Mouse (Mus musculus): ENCODE data around the gene Fdxacb1. TPM values are rescaled to one million over a fixed set of nuclear protein-coding genes. Genes with fewer than 3 reads are reported as not detected.

The Fdxacb1 gene
- polyA plus RNA-seq, 1 experiment: 9.3 TPM

- Histone ChIP-seq H3K27ac (ENCODE audit: insufficient read depth, low read length) (no peak overlapping the region), H3K4me3 (ENCODE audit: insufficient read depth, low read length) (no peak overlapping the region), H3K4me1 (ENCODE audit: control insufficient read depth, insufficient read depth, low read length) (no peaks in the 10 kb centered on the region)
- TF ChIP-seq CTCF (IDR thresholded peaks at IDR 0.05; ENCODE audit: borderline replicate concordance, insufficient read depth, low read length): no peak
- TF ChIP-seq POLR2A (IDR thresholded peaks at IDR 0.05; ENCODE audit: low read depth, low read length): no peak
These were observed 29.6 kb downstream of the Fdxacb1 start for GRCm38 (mm10) chr9:50797641-50798040.

- no peak overlapping the region for H3K4me3 ChIP-seq (ENCODE audit: insufficient read depth, low read length)
These were observed 30.3 kb downstream of the Fdxacb1 start for GRCm38 (mm10) chr9:50798368-50798767.

GRCm38 (mm10) chr9:50800985-50801384, 32.9 kb downstream of the Fdxacb1 start:
- no peak overlapping the region for H3K4me3 ChIP-seq (ENCODE audit: insufficient read depth, low read length)
- TF ChIP-seq POLR2A (IDR thresholded peaks at IDR 0.05; ENCODE audit: low read depth, low read length) (no peak), CTCF (IDR thresholded peaks at IDR 0.05; ENCODE audit: borderline replicate concordance, insufficient read depth, low read length) (peak; percentile 69; the same call in 1 of the 2 replicates)
- no peaks in the 10 kb centered on the region for H3K4me1 ChIP-seq (ENCODE audit: control insufficient read depth, insufficient read depth, low read length)
- H3K27ac ChIP-seq (ENCODE audit: insufficient read depth, low read length): no peak overlapping the region

More at GRCm38 (mm10) chr9:50798368-50798767, 30.3 kb downstream of the Fdxacb1 start:
- TF ChIP-seq POLR2A (IDR thresholded peaks at IDR 0.05; ENCODE audit: low read depth, low read length): no peak
- TF ChIP-seq CTCF (IDR thresholded peaks at IDR 0.05; ENCODE audit: borderline replicate concordance, insufficient read depth, low read length): no peak
- Histone ChIP-seq H3K27ac (ENCODE audit: insufficient read depth, low read length) (no peak overlapping the region), H3K4me1 (ENCODE audit: control insufficient read depth, insufficient read depth, low read length) (no peaks in the 10 kb centered on the region)

GRCm38 (mm10) chr9:50803055-50803671, 35.1 kb downstream of the Fdxacb1 start:
- TF ChIP-seq POLR2A (IDR thresholded peaks at IDR 0.05; ENCODE audit: low read depth, low read length) (no peak), CTCF (IDR thresholded peaks at IDR 0.05; ENCODE audit: borderline replicate concordance, insufficient read depth, low read length) (no peak)
- Histone ChIP-seq H3K27ac (ENCODE audit: insufficient read depth, low read length) (no peak overlapping the region), H3K4me1 (ENCODE audit: control insufficient read depth, insufficient read depth, low read length) (no peaks in the 10 kb centered on the region), H3K4me3 (ENCODE audit: insufficient read depth, low read length) (no peak overlapping the region)

GRCm38 (mm10) chr9:50808471-50808870, 40.4 kb downstream of the Fdxacb1 start:
- TF ChIP-seq CTCF (IDR thresholded peaks at IDR 0.05; ENCODE audit: borderline replicate concordance, insufficient read depth, low read length): no peak
- TF ChIP-seq POLR2A (IDR thresholded peaks at IDR 0.05; ENCODE audit: low read depth, low read length): no peak
- Histone ChIP-seq H3K4me3 (ENCODE audit: insufficient read depth, low read length) (no peak overlapping the region), H3K4me1 (ENCODE audit: control insufficient read depth, insufficient read depth, low read length) (no peaks in the 10 kb centered on the region), H3K27ac (ENCODE audit: insufficient read depth, low read length) (no peak overlapping the region)

- Histone ChIP-seq H3K27ac (ENCODE audit: insufficient read depth, low read length) (no peak overlapping the region), H3K4me1 (ENCODE audit: control insufficient read depth, insufficient read depth, low read length) (no peaks in the 10 kb centered on the region), H3K4me3 (ENCODE audit: insufficient read depth, low read length) (no peak overlapping the region)
- no peak for TF ChIP-seq CTCF (IDR thresholded peaks at IDR 0.05; ENCODE audit: borderline replicate concordance, insufficient read depth, low read length)
- no peak for TF ChIP-seq POLR2A (IDR thresholded peaks at IDR 0.05; ENCODE audit: low read depth, low read length)
These were observed 41.1 kb downstream of the Fdxacb1 start for GRCm38 (mm10) chr9:50809146-50809545.

GRCm38 (mm10) chr9:50811187-50811586, 43.2 kb downstream of the Fdxacb1 start:
- no peak overlapping the region for H3K4me3 ChIP-seq (ENCODE audit: insufficient read depth, low read length)
- no peak overlapping the region for H3K27ac ChIP-seq (ENCODE audit: insufficient read depth, low read length)
- TF ChIP-seq POLR2A (IDR thresholded peaks at IDR 0.05; ENCODE audit: low read depth, low read length) (no peak), CTCF (IDR thresholded peaks at IDR 0.05; ENCODE audit: borderline replicate concordance, insufficient read depth, low read length) (no peak)
- no peaks in the 10 kb centered on the region for H3K4me1 ChIP-seq (ENCODE audit: control insufficient read depth, insufficient read depth, low read length)

- Histone ChIP-seq H3K4me1 (ENCODE audit: control insufficient read depth, insufficient read depth, low read length) (no peaks in the 10 kb centered on the region), H3K4me3 (ENCODE audit: insufficient read depth, low read length) (no peak overlapping the region), H3K27ac (ENCODE audit: insufficient read depth, low read length) (no peak overlapping the region)
- no peak for TF ChIP-seq POLR2A (IDR thresholded peaks at IDR 0.05; ENCODE audit: low read depth, low read length)
- no peak for TF ChIP-seq CTCF (IDR thresholded peaks at IDR 0.05; ENCODE audit: borderline replicate concordance, insufficient read depth, low read length)
These were observed 43.7 kb downstream of the Fdxacb1 start for GRCm38 (mm10) chr9:50811746-50812145.

- H3K27ac ChIP-seq (ENCODE audit: insufficient read depth, low read length): no peak overlapping the region
- H3K4me3 ChIP-seq (ENCODE audit: insufficient read depth, low read length): no peak overlapping the region
- no peaks in the 10 kb centered on the region for H3K4me1 ChIP-seq (ENCODE audit: control insufficient read depth, insufficient read depth, low read length)
- TF ChIP-seq CTCF (IDR thresholded peaks at IDR 0.05; ENCODE audit: borderline replicate concordance, insufficient read depth, low read length) (no peak), POLR2A (IDR thresholded peaks at IDR 0.05; ENCODE audit: low read depth, low read length) (no peak)
These were observed 45.8 kb downstream of the Fdxacb1 start for GRCm38 (mm10) chr9:50813796-50814195.

GRCm38 (mm10) chr9:50815666-50816065, 47.6 kb downstream of the Fdxacb1 start:
- Histone ChIP-seq H3K27ac (ENCODE audit: insufficient read depth, low read length) (no peak overlapping the region), H3K4me3 (ENCODE audit: insufficient read depth, low read length) (no peak overlapping the region), H3K4me1 (ENCODE audit: control insufficient read depth, insufficient read depth, low read length) (no peaks in the 10 kb centered on the region)
- no peak for TF ChIP-seq CTCF (IDR thresholded peaks at IDR 0.05; ENCODE audit: borderline replicate concordance, insufficient read depth, low read length)
- TF ChIP-seq POLR2A (IDR thresholded peaks at IDR 0.05; ENCODE audit: low read depth, low read length): no peak

Measured in embryonic fibroblast, embryonic 13.5 days (primary cell).